Mouse (Mus musculus) midbrain, embryonic 16.5 days (tissue): ENCODE results near the gene Fam229a. TPM values are rescaled to one million over a fixed set of nuclear protein-coding genes. Genes with fewer than 3 reads are reported as not detected.
"Not testable (repeated sequence)": the region's sequence is repeated elsewhere in the genome, so short reads cannot be mapped to it uniquely, and the experiment has no call there.

ENCODE experiments used
- ATAC-seq: fragments of 200-750 bp; cut with Nextera tagmentation; 2 replicates; pipeline ENCODE4 v1.8.0; 2017; ENCODE audit warnings: moderate TSS enrichment
- H3K27ac ChIP-seq: fragments of 300-500 bp; sonication (generic); 2 replicates; pipeline ENCODE4 v1.5.1; 2014; ENCODE audit warnings: mild to moderate bottlenecking, low read length, mixed read lengths
- H3K27me3 ChIP-seq: fragments of 300-500 bp; sonication (generic); 2 replicates; pipeline ENCODE4 v1.6.1; 2014; ENCODE audit warnings: low read depth, low read length, mixed read lengths; ENCODE audit not compliant: control insufficient read depth, insufficient read depth
- H3K36me3 ChIP-seq: fragments of 300-500 bp; sonication (generic); 2 replicates; pipeline ENCODE4 v1.6.1; 2014; ENCODE audit warnings: mild to moderate bottlenecking, low read length, moderate library complexity, mixed read lengths; ENCODE audit not compliant: control insufficient read depth, insufficient read depth
- H3K4me1 ChIP-seq: fragments of 300-500 bp; sonication (generic); 2 replicates; pipeline ENCODE4 v1.6.1; 2014; ENCODE audit warnings: mild to moderate bottlenecking, low read length, mixed read lengths; ENCODE audit not compliant: control insufficient read depth, insufficient read depth
- H3K4me2 ChIP-seq: fragments of 300-500 bp; sonication (generic); 2 replicates; pipeline ENCODE4 v1.6.1; 2014; ENCODE audit warnings: mild to moderate bottlenecking, low read length, mixed read lengths
- H3K4me3 ChIP-seq: fragments of 300-500 bp; sonication (generic); 2 replicates; pipeline ENCODE4 v1.5.1; 2014; ENCODE audit warnings: low read depth, mild to moderate bottlenecking, low read length, moderate library complexity, mixed read lengths
- H3K9ac ChIP-seq: fragments of 300-500 bp; sonication (generic); 2 replicates; pipeline ENCODE4 v1.6.1; 2014; ENCODE audit warnings: low read depth, low read length, mixed read lengths
- H3K9me3 ChIP-seq: fragments of 300-500 bp; sonication (generic); replicated peaks from 2 replicates; pipeline ENCODE4 v1.6.1; 2014; ENCODE audit warnings: mild to moderate bottlenecking, low read length, mixed read lengths; ENCODE audit not compliant: control insufficient read depth, poor library complexity, severe bottlenecking
- WGBS: fragments of 180-500 bp; shearing (Covaris S2); extraction: QIAGEN DNeasy Blood & Tissue Kit; methylation state at CpG from one replicate; pipeline ENCODE4 v1.1.7; 2014; 5-methylcytosine and 5-hydroxymethylcytosine counted together
- polyA plus RNA-seq: library from polyadenylated mRNA; unstranded; fragments of >200 nt; fragmentation: Nextera tagmentation; extraction: Ambion mirVana; gene quantifications from 2 replicates; pipeline ENCODE4 v1.2.1, GENCODE M21; 2015

The Fam229a gene
- polyA plus RNA-seq, 1 experiment from 2014 or later = 0.94 TPM

GRCm38 (mm10) chr4:129457311-129457710 is 33.7 kb upstream of the Fam229a start:
- not testable (repeated sequence) for H3K9ac ChIP-seq, H3K36me3 ChIP-seq, H3K27ac ChIP-seq, H3K4me2 ChIP-seq, H3K9me3 ChIP-seq, ATAC-seq, H3K4me3 ChIP-seq, H3K27me3 ChIP-seq, H3K4me1 ChIP-seq
- 79% methylated on average over 2 of the region's 2 CpGs for WGBS

- no peaks in the 10 kb centered on the region for H3K9me3 ChIP-seq
- no peak overlapping the region for H3K4me3 ChIP-seq
- WGBS = 92% methylated on average over 3 of the region's 3 CpGs
- H3K27ac ChIP-seq = no peak overlapping the region
- no peak overlapping the region for H3K4me2 ChIP-seq
- H3K4me1 ChIP-seq = peaks cover 8% of the 10 kb centered on the region
- no peak overlapping the region for H3K9ac ChIP-seq
- no peak for ATAC-seq
- H3K36me3 ChIP-seq = 0 out of 2 replicates have a peak, but pooled peaks cover 6% of the 10 kb centered on the region
- H3K27me3 ChIP-seq = no peaks in the 10 kb centered on the region
These were observed 31.3 kb upstream of the Fam229a start for GRCm38 (mm10) chr4:129459726-129460125.

DNA sequence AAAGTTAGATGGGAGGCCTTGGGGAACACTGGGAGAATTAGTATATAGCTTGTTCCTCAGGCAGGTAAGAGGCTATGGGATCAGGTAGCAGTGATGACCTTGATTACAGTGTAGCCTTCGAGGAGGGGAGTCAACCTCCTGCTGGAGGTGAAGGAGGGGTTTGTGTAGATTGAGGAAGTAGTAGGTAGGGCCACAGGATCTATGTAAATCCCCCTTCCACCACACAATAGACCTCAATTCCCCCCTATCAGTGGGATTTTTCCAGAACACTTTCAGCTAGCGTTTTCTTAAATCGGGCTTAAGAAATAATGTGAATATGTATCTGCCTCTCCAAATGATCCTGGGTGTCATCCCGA is 30.2 kb upstream of the Fam229a start:
- Histone ChIP-seq H3K4me3 (peak overlapping the region; percentile 93), H3K9me3 (no peaks in the 10 kb centered on the region), H3K27me3 (no peaks in the 10 kb centered on the region), H3K4me2 (peak overlapping the region; percentile 60), H3K9ac (peak overlapping the region; percentile 71), H3K4me1 (peaks cover 8% of the 10 kb centered on the region), H3K36me3 (peaks cover 14% of the 10 kb centered on the region), H3K27ac (peak overlapping the region; percentile 89)
- peak; percentile 40 for ATAC-seq
- 0% methylated on average over 4 of the region's 4 CpGs for WGBS

GRCm38 (mm10) chr4:129461183-129461960 is 29.6 kb upstream of the Fam229a start, which contains the start of gene Bsdc1:
Gene Bsdc1 (plus strand): TSS chr4:129461581.
- peak; percentile 98 for ATAC-seq
- Histone ChIP-seq H3K9ac (peak within 1 kb of the TSS; percentile 91), H3K4me3 (peak within 1 kb of the TSS; percentile 93), H3K4me1 (peaks cover 8% of the 10 kb centered on the region), H3K4me2 (peak within 1 kb of the TSS; percentile 82), H3K9me3 (no peaks in the 10 kb centered on the region), H3K27me3 (no peaks in the 10 kb centered on the region), H3K36me3 (peaks cover 15% of the 10 kb centered on the region), H3K27ac (peak within 1 kb of the TSS; percentile 89)
- WGBS = under 1% methylated on average over 44 of the region's 46 CpGs

DNA sequence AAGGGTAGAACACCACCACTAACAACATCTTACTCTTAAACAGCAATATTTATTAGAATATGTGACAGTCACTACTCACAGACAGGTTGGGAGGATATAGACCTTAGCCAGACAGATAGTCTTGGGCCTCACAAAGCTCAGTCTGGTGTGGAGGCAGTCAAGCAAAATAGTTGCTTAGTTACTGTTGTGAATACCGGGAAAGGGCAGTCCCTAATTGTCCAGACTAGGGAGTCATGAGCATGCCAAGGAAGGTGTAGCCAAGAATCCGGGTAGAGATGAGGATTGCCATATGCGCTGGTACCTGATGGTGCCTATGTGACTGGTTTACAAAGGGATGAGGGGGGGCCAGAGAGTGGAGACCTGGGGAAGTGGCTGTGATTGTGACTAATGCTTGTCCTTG is 28.9 kb upstream of the Fam229a start:
- 44% methylated on average over 3 of the region's 3 CpGs for WGBS
- Histone ChIP-seq H3K27me3 (no peaks in the 10 kb centered on the region), H3K9ac (peak overlapping the region; percentile 91), H3K4me2 (peak overlapping the region; percentile 82), H3K27ac (peak overlapping the region; percentile 71; the same call in 1 of the 2 replicates), H3K9me3 (no peaks in the 10 kb centered on the region), H3K4me1 (peaks cover 8% of the 10 kb centered on the region), H3K4me3 (peak overlapping the region; percentile 93), H3K36me3 (peaks cover 19% of the 10 kb centered on the region)
- ATAC-seq = no peak

DNA sequence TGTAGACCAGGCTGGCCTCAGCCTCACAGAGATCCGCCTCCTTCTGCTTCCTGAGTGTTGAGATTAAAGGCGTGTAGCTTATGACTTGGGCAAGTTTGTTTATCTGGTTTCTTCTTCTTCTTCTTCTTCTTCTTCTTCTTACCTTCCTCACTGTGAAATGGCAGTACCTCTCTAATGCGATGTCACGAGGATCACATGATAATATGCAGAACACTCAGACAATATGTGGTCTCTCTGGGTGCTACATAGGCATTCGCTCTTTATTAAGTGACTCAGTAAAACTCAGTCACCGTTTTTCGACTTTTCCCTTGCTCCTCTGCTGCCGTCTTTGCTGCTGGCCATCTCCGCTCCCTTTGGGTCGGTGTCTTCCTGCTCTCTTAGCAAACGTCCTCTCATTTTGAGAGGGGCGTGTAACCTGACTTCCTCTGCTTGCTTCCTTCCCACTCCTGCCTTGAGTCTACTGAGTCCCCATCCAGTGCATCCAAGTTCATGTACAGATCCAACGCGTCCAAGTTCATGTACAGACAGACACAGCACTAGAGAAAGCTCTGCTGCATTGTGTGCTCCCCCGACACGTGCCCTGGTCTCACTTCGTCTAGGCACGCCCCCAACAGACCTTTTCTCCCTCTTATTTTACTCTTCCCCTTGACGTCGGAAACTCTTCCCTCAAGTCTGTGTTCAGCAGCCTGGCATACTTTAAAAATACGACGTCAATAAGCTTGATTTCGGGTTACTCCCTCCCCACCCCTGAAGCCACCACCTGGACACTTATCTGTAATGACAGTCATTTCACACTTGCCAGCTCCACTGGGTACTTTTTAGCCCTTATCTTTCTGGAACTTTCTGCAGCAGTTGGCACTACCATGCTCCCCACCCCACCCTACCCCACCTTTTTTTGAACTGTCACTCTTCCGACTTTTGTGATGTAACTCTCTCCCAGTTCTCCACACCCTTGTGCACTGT is 27.6 kb upstream of the Fam229a start:
- WGBS = 90% methylated on average over 24 of the region's 24 CpGs
- no peak for ATAC-seq
- Histone ChIP-seq H3K4me1 (peaks cover 8% of the 10 kb centered on the region), H3K36me3 (peaks cover 30% of the 10 kb centered on the region), H3K9ac (no peak overlapping the region), H3K27me3 (no peaks in the 10 kb centered on the region), H3K9me3 (no peaks in the 10 kb centered on the region), H3K4me3 (no peak overlapping the region), H3K27ac (no peak overlapping the region), H3K4me2 (no peak overlapping the region)

DNA sequence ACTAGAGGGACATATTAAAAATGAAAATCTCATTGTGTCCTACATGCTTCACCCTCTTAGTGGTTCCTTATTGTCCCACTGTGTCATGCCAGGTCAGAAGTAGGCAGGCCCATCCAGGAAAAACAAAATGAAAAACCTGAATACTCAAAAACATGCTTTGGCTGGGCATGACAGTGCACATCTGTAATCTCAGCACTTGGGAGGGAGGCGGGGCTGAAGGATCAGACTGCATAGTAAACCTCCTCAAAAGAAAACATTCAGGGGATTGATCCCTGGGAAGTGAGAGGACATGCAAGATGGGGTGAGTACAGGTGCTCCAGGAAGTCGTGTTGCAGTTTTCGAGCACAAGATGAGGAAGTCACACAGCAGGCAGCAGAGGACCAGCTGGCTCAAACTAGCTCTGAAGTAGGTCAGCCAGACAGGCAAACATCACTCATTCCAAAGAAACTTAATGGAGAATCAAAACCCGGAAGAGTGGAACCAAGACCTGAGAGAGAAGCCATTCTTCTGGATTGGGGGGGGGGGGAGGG is 26.6 kb upstream of the Fam229a start:
- no peak for ATAC-seq
- no peak overlapping the region for H3K4me3 ChIP-seq
- no peaks in the 10 kb centered on the region for H3K9me3 ChIP-seq
- H3K27me3 ChIP-seq = no peaks in the 10 kb centered on the region
- H3K9ac ChIP-seq = no peak overlapping the region
- 89% methylated on average over 4 of the region's 4 CpGs for WGBS
- H3K4me1 ChIP-seq = peaks cover 8% of the 10 kb centered on the region
- H3K36me3 ChIP-seq = peaks cover 38% of the 10 kb centered on the region
- H3K27ac ChIP-seq = no peak overlapping the region
- no peak overlapping the region for H3K4me2 ChIP-seq

GRCm38 (mm10) chr4:129476047-129476446 is 14.9 kb upstream of the Fam229a start:
- WGBS = 88% methylated on average over 11 of the region's 11 CpGs
- peaks cover 38% of the 10 kb centered on the region for H3K36me3 ChIP-seq
- H3K9me3 ChIP-seq = no peaks in the 10 kb centered on the region
- no peaks in the 10 kb centered on the region for H3K27me3 ChIP-seq
- H3K9ac ChIP-seq = no peak overlapping the region
- no peak overlapping the region for H3K4me3 ChIP-seq
- no peak for ATAC-seq
- H3K27ac ChIP-seq = no peak overlapping the region
- no peaks in the 10 kb centered on the region for H3K4me1 ChIP-seq
- H3K4me2 ChIP-seq = no peak overlapping the region
